Mouse (Mus musculus): ENCODE results near the gene Gon4l.
A peak's percentile ranks its signal among the peaks of the same experiment; 100 is the strongest.
"Not testable (repeated sequence)": the region's sequence is repeated elsewhere in the genome, so short reads cannot be mapped to it uniquely, and the experiment has no call there.

Gon4l gene

DNA sequence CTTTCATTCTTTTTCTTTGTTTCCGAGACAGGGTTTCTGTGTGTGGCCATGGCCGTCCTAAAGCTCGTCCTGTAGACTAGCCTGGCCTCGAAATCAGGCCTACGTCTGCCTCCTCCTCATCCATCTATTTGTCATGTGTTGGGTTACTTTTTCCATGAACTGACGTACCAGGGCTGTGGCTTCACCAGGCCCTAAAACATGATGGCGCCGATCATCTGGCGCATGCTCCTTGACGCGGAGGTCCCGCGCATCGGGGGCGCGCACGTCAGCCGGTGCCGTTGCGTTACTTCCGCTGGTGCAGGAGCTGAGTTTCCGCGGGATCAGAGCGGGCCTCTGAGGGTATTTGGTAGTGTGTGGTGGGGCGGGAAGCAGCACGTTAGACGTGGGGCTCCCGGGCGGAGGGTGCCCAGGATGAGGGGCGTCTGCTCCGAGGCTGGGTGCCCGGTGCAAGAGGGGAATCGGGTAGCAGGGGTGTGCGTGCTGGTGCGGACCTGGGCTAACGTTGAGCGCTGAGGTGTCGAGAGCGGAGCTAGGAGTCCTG lies at the start of gene Gon4l:
Gon4l (plus strand) TSS at position 281 of the 541 bp plus-strand sequence.
- peak; percentile 44 for DNase-seq

DNA sequence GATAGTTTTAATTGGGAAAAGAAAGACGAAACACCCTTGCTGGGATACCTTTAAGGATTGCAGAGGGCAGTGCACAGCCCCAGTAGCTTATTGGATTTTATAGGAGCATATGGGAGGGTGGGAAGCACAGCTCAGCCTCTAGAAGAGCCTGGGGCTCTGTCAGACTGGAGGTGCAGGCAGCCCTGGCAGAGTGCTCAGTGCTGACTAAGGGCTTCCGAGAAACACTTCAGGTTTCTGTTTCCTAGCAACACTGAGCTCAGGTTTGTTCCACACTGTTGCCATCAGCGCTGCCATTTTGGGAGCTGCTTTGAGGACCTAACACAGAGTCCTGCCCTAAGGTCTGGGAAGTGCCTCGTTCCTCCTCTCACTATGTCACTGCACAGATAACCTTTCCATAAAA lies 48.7 kb upstream of the Gon4l start:
- DNase-seq, result not testable (repeated sequence)

DNA sequence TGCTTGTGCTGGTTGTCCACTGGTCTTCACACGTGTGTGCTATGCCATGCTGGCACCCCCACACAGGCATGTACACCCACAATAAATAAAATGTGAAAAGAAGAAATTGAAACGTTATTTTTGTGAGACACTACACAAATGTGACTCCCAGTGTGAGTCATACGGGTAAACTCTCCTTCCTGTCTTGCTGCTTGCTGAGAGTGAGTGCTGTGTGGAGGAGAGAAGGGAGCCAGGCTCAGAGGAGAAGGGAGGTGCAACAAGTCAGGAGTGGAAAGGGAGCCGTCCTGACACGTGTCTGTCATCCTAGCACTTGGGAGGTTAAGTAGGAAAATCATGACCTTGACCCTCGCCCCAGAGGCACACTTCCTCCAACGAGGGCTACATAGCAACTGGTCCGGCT lies 48.2 kb upstream of the Gon4l start:
- not testable (repeated sequence) for DNase-seq

DNA sequence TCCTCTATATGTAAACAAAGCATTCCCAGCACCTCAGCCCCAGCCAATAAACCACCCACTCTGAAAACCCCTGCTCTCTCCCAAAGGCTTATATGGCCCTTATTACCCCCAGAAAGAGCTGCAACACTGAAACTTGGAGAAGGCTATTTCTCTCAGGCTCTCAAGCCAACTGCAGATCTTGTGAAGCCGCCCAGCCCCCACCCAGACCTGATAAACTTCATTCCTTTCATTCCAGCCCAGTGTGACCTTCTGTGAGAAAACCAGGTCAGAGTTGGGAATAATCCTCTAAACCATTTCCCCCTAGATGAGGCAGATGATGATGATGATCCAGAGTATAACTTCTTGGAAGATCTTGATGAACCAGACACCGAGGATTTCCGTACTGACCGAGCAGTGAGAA lies 47.0 kb upstream of the Gon4l start:
- not testable (repeated sequence) for DNase-seq

DNA sequence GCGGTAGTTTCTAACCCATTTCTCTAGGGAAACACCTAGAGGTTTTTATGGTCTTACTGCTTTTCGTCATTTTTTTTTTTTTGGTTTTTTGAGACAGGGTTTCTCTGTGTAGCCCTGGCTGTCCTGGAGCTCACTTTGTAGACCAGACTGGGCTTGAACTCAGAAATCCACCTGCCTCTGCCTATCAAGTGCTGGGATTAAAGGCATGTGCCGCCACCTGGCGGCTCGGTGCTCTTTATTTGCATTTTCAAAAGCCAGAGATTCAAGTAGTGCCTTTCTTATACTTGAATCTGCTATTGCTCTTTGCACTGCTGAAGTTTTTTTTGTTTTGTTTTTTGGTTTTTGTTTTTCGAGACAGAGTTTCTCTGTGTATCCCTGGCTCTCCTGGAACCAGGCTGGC lies 37.5 kb upstream of the Gon4l start:
- not testable (repeated sequence) for DNase-seq

DNA sequence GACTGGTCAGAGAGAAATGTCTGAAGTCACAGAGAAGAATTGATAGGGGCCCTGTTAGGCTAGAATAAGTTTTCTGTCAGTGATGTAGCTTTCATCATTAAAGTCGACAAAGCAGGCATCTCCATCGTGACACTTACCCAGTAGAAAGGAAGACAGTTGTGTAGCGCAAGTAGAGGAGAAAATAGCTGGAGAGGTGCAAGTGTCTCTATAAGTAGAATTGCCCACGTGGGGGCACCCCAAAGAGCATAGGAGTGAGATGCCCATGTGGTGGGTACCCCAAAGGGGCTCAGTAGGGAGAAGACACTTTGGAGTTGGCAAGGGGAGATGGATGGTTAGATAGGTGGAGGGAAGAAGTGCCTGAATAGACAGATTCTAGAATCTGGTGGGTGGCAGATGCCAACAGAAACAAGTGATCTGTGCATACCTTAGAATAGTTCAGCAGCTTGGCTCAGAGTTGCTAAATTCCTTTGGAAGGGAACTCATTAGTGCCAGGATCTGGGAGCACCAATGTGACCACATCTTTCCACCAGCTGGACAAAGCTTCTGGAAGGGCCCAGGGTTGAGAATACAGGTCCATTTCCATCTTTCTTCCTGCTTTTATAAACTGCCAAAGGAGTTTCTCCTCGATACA lies 31.0 kb upstream of the Gon4l start:
- no peak for DNase-seq

DNA sequence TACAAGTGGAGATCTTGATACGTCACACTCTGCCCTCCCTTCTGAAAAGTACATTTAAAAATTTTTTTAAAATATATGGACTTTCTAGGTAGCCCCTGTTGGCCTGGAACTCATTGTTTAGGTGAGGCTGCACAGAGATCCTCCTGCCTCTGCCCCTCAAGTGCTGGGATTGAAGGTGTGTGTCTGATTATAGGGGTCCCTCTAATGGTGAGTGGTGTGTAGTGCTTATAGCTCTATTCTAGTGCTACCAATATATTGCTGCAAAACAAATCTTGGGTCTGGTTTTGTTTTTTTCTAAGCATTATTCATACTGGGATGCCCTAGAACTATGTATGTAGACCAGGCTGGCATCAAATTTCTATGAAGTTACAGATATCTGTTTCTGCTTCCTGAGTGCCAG lies 9.3 kb upstream of the Gon4l start:
- DNase-seq, result peak; percentile 7

DNA sequence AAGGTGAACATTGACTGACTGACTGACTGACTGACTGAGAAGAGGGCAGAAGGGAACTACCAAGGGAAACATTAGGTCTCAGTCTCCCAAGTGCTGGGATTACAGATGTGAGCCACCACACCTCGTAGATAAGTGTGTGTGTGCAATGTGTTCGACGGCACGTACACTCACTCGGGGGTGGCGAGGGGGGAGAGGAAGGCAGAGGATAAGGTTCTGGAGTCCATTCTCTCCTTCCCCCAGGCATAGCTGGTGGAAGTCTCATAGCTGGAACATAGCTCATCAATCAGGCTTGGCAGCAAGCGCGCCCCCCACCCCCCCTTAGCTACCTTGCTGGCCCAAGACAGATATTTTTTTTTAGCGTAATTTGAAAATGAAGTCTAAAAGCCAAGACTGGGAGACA lies 7.8 kb upstream of the Gon4l start:
- DNase-seq, result no peak

DNA sequence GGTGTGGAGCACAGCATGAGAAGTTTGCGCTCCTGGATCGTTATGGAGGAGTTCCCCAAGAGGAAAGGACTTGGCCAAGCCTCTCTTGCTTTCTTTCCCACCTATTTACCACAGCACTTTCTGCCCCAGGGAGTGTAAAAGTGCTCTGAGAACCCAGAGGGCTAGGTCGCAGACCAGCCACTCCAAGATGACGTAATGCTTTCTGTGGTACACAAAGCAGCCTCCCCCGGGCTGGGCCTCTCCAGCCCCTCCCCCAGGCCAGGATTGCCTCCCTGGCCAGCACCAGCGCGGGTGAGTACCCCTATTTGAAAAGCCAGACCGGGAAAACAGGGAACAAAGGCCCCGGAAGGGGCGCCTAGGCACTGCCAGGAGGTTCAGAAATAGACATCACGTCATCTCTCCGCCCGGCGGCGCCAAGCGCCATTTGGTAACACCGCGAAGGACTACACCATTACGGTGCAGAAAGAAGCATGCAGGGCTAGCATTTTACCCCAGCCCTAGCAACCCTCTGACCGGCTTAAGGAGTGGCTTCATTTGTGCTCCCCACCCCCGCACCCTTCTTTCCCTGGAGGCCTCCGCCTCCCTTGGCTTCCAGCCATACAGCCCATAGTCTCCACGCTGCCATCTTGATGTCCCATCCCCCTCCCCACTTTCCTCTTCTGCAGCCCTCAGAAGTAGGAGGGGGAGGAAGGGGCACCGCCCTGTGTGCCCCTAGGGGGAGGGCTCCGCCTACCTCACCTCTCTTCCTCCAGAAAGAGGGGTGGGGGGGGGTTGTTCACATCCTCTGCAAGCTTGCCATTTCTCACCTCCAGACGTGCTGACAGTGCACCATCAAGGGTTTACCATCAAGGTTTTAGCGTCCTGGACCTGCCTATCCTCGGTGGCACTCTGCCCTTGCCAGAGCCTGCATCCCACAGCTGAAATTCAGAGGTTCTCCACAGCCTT lies 3.6 kb upstream of the Gon4l start:
- DNase-seq, result peak; percentile 28

DNA sequence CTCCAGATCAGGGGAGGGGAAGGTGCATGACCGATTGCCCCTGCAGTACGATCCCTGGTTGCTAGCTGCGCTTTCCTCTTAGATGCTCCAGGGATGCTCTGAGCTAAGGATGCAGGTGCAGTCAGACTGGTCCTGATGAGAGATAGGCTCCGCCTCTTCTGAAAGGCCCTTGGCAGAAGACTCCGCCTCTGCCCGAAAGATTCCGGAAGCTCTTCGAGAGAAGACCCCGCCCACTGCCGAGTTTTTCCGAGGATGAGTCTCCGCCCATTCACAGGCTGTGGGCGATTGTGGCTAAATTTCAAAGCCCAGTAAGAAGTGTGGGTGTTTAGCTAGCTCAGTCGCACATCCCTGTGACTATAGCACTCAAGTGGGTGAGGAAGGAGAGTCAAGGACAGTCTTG lies 2.6 kb upstream of the Gon4l start:
- peak; percentile 56 for DNase-seq

DNA sequence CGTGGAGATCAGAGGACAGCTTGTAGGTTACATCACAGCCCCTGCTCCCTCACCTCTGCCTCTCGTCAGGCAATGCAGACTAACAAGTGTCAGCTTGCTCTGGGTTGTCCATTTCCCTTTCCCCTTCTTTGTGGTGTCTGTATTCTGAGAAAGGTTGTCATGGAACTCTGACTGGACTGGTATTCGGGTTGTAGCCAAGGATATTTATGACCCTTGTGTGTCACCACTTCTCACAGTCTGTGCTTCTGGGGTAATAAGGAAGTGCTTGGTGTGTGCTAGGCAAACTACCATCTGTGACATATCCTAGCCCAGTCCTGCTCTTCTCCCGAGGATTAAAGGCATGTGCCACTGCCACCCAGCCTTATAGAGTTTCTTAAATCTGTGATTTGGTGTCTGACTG lies 14.1 kb downstream of the Gon4l start:
- no peak for DNase-seq

DNA sequence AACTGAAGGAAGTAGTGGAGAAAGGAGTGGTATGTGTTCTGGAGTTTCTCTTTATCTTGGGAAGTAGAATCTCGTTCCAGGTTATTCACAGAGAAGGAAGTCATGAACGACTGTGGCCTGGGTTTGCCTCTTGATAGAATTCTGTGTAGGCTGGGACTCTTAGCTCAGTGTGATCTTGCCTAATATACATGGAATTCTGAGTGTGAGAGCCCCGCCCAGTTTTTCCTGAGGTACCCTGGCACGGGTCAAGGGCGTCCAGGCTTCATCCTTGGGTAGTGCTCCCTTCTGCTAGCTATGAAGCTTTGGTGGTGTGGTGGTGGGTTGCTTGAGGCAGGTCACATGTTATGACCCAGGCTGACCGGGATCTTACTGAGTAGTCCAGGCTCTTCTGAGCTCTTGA lies 20.8 kb downstream of the Gon4l start:
- DNase-seq, result no peak

DNA sequence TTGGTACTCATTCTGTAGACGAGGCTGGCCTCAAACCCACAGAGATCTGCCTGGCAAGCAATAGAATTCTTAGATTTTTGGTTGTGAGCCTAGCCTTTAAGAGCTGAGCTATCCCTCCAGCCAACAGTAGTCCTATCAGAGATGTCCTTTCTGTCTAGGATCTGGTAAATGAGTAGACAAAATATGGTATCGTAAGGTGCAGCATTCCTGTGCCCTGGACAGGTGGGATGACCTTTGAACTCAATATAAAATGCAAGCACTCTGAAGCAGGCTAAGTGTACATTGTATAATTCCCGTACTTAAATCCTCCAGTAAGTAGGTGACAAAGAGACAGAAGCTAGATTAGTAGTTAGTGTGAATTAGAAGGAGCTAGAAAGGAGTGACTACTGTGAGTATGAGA lies 27.1 kb downstream of the Gon4l start:
- DNase-seq, result no peak

DNA sequence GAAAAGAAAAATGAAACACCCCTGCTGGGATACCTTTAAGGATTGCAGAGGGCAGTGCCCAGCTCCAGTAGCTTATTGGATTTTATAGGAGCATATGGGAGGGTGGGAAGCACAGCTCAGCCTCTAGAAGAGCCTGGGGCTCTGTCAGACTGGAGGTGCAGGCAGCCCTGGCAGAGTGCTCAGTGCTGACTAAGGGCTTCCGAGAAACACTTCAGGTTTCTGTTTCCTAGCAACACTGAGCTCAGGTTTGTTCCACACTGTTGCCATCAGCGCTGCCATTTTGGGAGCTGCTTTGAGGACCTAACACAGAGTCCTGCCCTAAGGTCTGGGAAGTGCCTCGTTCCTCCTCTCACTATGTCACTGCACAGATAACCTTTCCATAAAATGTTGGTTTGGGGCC lies 31.7 kb downstream of the Gon4l start:
- not testable (repeated sequence) for DNase-seq

DNA sequence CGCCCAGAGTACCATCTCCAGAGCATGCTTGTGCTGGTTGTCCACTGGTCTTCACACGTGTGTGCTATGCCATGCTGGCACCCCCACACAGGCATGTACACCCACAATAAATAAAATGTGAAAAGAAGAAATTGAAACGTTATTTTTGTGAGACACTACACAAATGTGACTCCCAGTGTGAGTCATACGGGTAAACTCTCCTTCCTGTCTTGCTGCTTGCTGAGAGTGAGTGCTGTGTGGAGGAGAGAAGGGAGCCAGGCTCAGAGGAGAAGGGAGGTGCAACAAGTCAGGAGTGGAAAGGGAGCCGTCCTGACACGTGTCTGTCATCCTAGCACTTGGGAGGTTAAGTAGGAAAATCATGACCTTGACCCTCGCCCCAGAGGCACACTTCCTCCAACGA lies 32.1 kb downstream of the Gon4l start:
- DNase-seq, result not testable (repeated sequence)

DNA sequence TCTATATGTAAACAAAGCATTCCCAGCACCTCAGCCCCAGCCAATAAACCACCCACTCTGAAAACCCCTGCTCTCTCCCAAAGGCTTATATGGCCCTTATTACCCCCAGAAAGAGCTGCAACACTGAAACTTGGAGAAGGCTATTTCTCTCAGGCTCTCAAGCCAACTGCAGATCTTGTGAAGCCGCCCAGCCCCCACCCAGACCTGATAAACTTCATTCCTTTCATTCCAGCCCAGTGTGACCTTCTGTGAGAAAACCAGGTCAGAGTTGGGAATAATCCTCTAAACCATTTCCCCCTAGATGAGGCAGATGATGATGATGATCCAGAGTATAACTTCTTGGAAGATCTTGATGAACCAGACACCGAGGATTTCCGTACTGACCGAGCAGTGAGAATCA lies 33.4 kb downstream of the Gon4l start:
- not testable (repeated sequence) for DNase-seq

DNA sequence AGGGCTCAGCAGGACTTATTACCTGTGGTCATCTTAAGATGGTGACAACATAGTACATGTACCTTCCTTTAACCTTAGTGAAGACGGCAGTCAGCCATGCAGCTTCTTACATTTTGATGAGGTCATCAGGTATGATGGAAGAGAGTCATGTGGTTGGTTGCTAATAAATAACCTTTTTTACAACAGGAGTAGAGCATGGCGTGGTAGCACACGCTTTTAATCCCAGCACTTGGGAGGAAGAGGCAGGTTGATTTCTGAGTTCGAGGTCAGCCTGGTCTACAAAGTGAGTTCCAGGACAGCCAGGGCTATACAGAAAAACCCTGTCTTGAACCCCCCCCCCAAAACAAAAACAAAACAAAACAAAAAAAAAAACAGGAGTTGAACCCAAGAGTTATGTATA lies 47.5 kb downstream of the Gon4l start:
- not testable (repeated sequence) for DNase-seq

DNA sequence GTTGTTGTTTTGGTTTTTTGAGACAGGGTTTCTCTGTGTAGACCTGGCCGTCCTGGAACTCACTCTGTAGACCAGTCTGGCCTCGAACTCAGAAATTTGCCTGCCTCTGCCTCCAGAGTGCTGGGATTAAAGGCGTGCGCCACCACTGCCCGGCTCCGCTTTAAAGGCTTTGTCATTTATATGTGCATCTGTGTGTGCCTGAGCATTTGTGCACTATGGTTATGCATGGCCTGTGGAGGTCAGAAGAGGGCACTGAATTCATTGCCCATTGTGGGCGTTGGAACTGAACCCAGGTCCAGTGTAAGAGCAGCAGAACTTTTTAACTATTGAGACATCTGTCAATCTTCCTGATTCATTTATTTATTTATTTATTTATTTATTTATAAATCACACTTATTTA lies 58.0 kb downstream of the Gon4l start:
- not testable (repeated sequence) for DNase-seq

DNA sequence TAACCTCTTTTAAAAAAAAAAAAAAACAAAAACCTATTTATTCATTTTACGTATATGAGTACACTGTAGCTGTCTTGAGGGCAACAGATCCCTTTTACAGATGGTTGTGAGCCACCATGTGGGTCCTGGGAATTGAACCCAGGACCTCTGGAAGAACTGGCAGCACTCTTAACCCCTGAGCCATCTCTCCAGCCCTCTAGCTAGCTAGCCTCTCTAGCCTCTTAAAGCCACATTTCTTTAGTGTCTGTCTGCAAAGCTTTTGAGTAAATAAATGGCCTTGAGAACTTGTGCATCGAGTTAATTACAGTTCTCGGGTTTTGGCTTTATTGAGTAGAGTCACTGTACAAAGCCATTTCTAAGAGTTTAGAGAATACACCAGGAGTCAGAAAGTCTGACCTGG lies 69.8 kb downstream of the Gon4l start:
- no peak for DNase-seq

DNA sequence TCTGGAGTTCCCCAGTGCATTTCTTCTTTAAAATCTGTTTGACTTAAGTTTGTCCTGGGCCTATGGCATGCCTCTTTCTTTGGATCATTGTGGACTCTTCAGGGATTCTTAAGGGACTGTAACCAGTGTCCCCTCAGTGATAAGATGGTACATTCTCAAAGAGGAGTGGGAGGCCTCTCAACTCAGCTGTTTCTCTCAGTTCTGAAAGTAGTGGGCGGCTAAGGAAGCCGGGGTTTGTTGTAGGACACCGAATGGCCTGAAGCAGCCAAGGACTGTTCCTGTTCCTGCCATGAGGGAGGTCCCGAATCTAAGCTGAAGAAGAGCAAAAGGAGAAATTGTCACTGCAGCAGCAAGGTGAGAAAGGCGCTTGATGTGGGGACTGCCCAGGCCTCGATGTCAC lies 70.2 kb downstream of the Gon4l start:
- no peak for DNase-seq

DNA sequence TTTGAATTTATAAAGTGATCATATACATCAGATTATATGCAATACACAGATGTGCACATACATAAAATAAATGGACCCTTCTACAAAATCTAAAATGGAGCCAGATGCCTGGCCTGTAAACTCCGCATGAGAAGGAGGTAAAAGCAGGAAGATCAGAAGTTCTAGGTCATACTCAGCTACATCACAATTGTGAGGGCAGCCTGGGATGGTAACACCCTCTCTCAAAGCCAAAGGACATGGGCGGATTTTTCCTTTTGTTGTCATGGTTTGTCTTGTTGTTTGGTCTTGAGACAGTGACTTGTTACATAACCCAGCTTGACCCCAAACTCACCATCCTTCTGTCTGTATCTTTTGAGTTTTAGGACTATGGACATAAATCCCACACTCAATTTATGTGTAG lies 70.7 kb downstream of the Gon4l start:
- DNase-seq, result no peak

DNA sequence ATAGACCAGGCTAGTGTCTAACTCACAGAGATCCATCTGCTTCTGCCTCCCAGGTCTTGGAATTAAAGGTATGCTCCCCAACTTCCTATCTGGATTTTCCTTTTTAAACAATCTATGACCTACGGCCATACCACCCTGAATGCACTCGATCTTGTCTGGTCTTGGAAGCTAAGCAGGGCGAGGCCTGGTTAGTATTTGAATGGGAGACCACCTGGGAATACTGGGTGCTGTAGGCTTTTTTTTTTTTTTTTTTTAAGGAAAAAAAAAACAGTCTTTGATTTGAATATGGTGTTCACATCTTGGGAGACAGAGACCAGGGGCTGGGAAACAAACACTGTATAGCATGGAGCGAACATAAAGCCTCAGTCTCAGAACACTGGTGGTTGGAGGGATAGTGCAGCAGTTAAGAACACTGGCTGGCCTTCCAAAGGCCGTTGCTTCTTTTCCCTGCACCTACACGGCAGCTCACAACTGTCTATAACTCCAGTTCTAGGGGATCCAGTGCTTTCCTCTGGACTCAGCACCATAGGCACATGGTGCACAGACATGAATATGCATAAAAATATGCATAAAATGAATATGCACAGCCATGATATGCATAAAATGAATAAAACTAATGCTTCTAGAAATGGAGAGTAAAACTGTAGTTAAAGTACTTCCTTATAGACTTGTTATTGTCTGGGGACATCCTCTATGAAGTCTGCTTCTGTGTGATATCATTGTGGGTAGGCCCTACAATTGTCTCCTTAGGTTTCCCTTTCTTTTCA lies 71.5 kb downstream of the Gon4l start:
- no peak for DNase-seq

DNA sequence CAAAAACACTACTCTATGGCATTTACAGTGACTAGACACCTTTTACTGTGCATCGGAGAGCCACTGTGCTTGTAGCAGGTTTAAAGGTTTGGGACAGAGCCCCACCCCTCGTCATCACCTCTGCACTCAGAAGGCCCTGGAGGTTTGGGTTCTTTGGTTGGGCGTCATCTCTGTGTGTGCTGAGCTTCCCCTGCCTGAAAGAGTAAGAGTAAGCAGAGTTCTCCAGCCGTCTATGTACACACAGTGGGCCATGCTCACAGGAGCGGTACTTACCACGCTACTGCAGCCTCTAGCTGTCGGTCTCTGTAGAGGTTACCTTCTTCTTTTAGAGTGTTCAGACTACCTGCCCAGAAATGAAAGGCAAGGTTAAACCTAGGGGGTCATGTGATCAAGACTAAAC lies 77.6 kb downstream of the Gon4l start:
- DNase-seq, result no peak
